Mouse (Mus musculus) kidney, postnatal 25 days (tissue): ENCODE measurements at regions not wholly inside any gene's neighbourhood (a gene's known extent, or its start where the extent isn't known, plus 50 kb on each side); places are given as distances from the start of the nearest gene placed in this dataset.

Experiments
- DNase-seq, 2 experiments: peaks; one replicate each; pipeline ENCODE4 v3.0.0; 2021; ENCODE audit warnings: mixed read lengths in 2 of 2

- DNase-seq = no peak
Observed at GRCm38 (mm10) chr17:27364899-27365298, 156.3 kb downstream of the Grm4 start.

DNA sequence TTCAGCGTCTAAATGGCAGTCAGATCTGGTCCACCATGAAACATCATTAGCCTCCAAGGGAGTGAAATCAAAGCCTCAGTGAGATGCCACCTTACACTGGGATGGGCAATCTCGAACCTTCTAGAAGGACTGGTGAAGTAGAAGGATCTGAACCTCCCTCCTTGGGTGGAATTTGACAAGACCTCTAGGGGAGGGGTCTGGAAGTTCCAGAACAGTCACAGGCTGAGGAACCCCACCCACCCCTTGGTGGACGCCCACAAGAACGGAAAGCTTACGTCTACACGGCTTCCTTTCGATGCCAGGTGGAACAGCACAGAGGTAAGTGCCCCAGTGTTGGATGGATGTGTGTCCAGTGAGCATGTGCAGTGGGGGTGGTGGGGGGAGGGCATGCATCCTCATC, 156.9 kb downstream of the Grm4 start:
- no peak for DNase-seq

- no peak for DNase-seq
Observed at GRCm38 (mm10) chr17:27363911-27364310, 157.3 kb downstream of the Grm4 start.

DNA sequence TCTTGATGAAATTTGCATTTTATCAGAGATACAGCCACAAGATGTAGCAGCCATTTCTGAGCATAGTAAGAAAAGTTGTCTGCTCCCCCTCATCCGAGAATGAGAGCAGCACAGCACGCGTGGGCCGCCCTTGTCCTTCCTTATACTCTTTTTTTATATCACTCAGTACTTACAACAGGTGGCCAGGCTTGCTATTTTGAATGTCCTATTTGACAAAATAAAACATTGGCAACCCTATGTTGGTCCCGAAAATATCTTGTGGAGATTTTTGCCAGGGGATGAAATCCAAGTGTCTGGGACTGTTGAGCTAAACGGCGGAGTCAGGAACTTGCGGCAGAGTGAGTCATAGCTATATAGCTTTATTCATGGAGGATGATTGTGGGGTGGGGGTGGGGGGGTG, 158.0 kb upstream of the Lemd2 start:
- DNase-seq = no peak

DNA sequence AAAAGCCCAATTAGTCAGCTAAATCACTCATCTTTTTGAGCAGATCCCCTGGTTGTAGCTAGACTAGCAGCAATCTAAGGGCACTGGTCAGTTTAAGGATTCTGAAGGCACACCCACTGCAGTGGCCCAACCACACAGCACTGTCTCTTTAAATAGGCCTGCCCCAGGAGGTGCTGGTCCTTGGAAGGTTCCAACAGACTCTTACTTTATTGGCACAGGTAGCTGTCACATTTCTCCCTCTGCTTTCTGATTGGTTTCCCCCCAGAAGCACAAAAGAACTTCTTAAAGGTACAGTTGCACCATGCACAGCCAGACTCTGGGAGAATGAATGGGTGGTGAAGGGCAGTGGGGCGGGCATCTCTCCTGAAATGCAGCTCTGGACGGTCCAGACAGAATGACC, 157.1 kb upstream of the Lemd2 start:
- peak in 1 of 2 experiments; percentile 11 for DNase-seq

GRCm38 (mm10) chr17:27356862-27357261, 152.6 kb upstream of the Lemd2 start:
- DNase-seq = no peak

- no peak for DNase-seq
Observed at GRCm38 (mm10) chr17:27355717-27356116, 151.4 kb upstream of the Lemd2 start.

DNA sequence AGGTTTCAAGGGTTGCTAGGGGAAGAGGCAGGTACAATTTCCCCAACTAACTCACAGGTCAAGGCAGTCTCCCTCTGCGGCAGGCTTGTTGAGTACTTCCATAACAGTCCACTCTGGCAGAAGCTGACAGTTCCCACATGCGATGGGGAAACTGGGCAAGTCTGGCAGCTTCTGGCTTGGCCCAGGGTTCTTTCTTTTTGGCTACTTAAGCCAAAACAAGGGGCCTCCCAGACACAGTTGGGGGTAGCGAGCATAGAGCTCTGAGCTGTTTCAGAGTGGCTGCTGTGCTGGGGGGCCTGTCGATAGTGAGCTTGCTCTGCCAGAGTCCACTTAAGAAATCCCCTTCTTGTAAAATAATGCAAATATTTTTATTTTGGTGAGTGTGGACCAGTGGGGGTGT, 150.8 kb upstream of the Lemd2 start:
- DNase-seq = no peak

DNA sequence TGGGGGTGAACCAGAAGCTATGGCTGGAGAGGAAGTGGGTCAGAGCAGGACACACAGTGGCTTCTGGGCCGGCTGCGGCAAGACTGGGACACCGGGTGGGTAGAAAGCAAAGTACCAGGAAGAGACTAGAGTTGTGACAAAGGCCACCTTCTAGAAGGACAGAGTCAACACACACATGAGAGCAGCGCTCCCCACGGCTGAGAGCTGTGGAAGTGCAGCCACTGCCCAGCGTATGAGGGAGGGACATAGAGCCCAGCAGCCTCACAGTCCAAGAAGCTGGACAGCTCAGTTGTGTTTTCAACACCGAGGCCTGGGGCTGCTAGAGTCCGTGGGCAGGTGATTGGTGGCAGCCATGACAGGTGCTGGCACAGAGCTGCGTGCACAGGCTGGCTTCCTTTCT, 145.6 kb upstream of the Lemd2 start:
- DNase-seq = no peak

- no peak for DNase-seq
Observed at GRCm38 (mm10) chr17:27349432-27349831, 145.2 kb upstream of the Lemd2 start.

- DNase-seq = no peak
Observed at GRCm38 (mm10) chr17:27341952-27342890, 138.0 kb upstream of the Lemd2 start.

DNA sequence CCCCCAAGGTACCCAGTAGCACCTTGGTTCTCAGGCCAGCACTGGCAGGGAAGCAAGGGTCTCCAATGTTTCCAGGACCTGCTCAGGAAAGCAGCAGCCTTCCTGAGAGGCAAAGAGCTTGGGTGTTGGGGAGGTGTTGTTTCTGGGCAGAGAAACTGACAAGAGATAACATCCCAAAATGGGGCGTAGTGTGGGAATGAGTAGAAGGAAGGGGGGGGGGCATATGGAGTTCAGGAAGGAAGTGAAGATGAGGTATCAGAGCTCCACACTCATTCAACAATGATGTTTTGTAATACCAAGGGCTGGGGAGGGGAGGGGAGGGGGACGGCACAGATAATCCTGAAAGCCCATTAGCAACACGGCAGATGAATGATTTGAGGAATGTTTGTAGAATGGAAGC, 135.6 kb upstream of the Lemd2 start:
- DNase-seq = no peak

DNA sequence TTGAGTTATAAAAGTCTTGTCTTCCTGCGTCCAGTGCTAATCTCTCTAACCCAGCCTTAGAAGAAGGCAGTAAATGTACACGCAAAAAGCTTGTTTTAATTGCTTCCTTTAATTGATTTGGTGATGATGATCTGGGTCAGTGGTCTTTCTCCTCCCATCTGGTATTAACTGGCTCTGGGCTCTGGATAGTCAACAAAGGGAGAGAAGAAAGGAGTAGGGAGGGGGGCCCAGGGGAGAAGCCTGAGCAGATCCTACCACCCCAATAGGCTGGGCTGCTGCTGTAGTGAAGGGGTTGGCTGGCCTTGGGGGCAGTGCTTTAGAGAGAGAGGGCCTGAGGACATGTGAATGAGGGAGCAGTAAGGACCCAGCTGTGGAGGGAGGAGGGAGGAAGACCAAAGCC, 135.0 kb upstream of the Lemd2 start:
- DNase-seq = peak in 1 of 2 experiments; percentile 28

GRCm38 (mm10) chr17:27335621-27336020, 131.4 kb upstream of the Lemd2 start:
- DNase-seq = no peak

DNA sequence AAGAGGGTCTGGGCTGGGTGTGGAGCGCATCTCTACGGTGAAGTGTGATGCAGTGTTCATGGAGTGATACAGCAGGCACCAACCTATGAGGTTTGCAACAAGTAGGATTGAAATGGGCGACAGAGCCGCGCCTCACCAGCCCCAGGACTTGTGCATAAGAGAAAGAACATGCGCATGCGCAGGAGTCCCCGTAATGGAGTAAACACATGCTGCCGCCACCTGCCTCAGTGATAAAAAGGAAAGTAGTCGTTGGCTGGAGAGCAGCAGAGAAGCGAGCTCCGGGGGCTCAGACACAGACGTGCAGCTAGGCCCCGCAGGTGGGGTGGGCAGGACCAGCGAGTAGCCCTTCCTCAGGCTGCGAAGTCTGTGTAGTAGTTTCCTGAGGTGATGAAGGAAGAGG, 129.3 kb upstream of the Lemd2 start:
- peak in 1 of 2 experiments; percentile 54 for DNase-seq

GRCm38 (mm10) chr17:27333141-27333540, 128.9 kb upstream of the Lemd2 start:
- peak in 1 of 2 experiments; percentile 34 for DNase-seq

- peak in 1 of 2 experiments; percentile 53 for DNase-seq
Observed at GRCm38 (mm10) chr17:27332076-27332475, 127.8 kb upstream of the Lemd2 start.

- peak in 1 of 2 experiments; percentile 29 for DNase-seq
Observed at GRCm38 (mm10) chr17:27331630-27332029, 127.4 kb upstream of the Lemd2 start.

GRCm38 (mm10) chr17:27329791-27330190, 125.5 kb upstream of the Lemd2 start:
- DNase-seq = peak in 1 of 2 experiments; percentile 35

GRCm38 (mm10) chr17:27329183-27329582, 124.9 kb upstream of the Lemd2 start:
- peak in 1 of 2 experiments; percentile 44 for DNase-seq

- DNase-seq = peak; percentile 72 to 86
Observed at GRCm38 (mm10) chr17:27325002-27325460, 120.8 kb upstream of the Lemd2 start.

DNA sequence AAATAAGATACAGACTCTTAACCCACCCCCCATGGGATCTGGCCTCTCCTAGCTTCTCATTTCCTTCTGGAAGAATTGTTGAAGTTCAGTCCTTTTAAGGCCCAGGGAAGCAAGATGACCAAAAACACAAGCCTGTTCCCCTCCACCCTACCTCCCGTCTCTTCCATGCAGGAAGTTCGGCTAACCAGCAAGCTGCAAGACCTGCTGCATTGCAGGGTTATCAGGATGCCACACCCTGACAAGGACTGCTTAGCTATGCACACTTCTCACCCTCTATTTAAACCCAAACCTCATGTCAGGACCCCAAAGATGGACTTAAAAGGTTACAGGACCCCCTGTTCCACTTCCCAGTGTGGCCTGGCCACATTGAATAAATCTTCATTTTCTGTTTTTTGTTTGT, 119.2 kb upstream of the Lemd2 start:
- peak in 1 of 2 experiments; percentile 41 for DNase-seq

DNA sequence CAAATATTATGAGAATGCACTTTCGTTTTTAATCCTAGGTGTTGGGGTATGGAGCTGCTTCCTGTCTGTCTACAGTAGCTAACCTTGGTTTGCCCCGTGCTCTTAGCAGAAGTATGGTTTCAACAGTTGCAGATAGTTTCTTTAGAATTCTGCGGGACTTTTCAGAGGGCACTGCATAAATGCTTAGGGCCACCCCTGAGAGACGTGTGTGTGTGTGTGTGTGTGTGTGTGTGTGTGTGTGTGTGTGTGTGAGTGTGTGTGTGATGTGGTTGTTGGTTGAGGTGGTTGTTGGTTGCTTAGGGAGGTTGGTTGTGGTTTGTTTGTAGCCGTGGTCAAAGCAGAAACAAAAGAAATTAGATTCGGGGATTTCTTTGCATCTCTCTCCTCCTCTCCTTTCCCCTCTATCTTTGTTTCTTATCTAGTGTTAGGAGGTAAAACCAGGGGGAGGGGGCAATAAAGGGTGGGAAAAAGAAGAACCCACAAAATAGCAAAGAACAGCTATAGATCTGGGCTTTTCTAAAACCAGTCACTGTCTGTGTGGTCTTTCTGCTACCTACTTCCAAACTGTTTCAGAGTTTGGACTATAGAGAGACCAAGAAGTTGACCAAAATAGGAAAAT, 118.7 kb upstream of the Lemd2 start:
- peak in 1 of 2 experiments; percentile 26 for DNase-seq
